Mouse (Mus musculus): ENCODE measurements at regions not wholly inside any gene's neighbourhood (a gene's known extent, or its start where the extent isn't known, plus 50 kb on each side); places are given as distances from the start of the nearest gene placed in this dataset.

DNA sequence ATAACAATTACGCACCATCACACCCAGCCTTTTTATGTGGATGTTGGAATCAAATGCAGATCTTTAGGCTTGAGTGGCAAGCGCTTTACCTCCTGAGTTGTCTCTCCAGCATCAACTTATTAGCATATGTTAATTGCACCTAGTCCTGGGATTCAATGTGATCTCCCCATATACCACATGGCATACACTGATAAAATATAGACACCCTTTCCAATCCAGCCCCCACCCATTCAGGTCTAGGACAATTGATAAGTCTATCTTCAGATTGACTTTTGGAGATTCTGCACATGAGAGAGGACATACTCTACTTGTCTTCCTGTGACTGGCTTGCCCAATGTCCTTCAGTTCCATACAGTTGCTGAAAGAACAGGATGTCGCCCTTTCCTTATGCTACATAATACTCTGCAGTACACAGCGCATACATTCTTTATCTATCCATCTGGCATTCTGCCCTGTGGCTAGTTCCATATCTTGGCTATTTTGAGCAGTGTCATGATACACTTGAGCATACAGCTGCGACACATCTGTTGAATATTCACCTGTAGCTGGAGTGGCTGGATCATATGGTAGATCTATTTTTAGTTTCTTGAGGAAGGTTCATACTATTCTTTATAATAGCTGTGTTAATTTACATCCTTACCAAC lies 120.3 kb downstream of the Gsdmc2 start:
- 95% methylated on average over 5 of the region's 5 CpGs for WGBS
- no peak for ATAC-seq (replicated peaks)

DNA sequence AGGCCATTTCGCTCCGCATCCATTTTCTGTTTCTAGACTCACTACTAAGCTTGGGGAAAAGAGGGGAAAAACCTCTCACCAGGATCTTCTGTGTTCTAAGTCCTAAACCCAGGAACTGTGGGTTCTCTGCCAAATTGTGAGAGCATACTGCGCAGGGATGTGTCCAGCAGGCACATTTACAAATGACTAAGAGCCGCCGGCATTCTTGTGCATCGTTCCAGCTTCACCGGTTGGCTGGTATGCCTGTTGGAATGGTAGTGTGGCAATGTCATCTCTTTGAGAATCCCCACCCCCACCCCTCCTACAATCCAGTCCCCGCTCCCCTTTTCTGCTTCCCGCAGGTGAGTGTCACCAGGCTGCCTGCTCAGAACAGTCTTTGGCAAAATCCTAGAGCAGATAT lies 122.0 kb downstream of the Gsdmc2 start:
- Histone ChIP-seq H3K27me3 (no peaks in the 10 kb centered on the region), H3K4me1 (no peaks in the 10 kb centered on the region), H3K4me2 (replicated peaks) (no peak overlapping the region), H3K27ac (replicated peaks) (no peak overlapping the region), H3K9ac (replicated peaks) (no peak overlapping the region), H3K4me3 (no peak overlapping the region), H3K9me3 (no peaks in the 10 kb centered on the region), H3K36me3 (no peaks in the 10 kb centered on the region)
- WGBS = 58% methylated on average over 9 of the region's 9 CpGs
- ATAC-seq (replicated peaks) = no peak

More for the DNA sequence above, 120.3 kb downstream of the Gsdmc2 start:
- H3K4me2 ChIP-seq (replicated peaks) = no peak overlapping the region
- H3K4me1 ChIP-seq = no peaks in the 10 kb centered on the region
- H3K27ac ChIP-seq (replicated peaks) = no peak overlapping the region
- no peaks in the 10 kb centered on the region for H3K9me3 ChIP-seq
- no peak overlapping the region for H3K9ac ChIP-seq (replicated peaks)
- H3K4me3 ChIP-seq = no peak overlapping the region
- H3K27me3 ChIP-seq = no peaks in the 10 kb centered on the region
- no peaks in the 10 kb centered on the region for H3K36me3 ChIP-seq

DNA sequence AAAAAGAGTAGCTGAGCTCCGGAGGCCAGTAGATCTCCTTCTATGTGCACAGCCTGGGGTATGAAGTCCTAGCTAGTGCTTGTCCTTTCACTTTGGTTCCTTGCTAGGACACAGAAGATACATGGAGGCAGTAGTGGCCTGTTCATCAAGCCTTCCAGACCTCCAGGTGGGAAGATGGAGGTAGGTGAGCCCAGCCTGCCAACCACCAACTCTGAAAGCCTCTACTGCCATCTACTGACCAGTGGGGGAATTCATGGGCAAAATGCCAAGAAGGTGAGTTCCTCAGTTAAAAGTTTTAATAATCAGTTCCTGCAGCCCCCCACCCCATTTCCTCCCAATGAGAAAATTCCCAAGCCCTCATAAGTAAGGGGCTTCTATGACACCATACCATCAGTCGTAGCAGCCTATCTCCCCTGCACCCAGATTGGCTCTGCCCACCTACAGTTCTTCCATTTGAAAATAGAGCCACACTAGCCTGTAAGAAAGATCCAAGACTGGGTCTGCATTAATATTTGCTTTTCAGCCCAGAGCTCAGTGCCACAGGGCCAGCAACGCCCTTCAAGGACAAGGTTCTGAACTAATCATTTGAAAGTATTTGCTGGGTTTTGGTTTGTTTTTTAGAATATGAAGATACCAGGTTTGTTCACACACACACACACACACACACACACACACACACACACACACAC lies 123.2 kb downstream of the Gsdmc2 start:
- Histone ChIP-seq H3K4me2 (replicated peaks) (no peak overlapping the region), H3K4me1 (no peaks in the 10 kb centered on the region), H3K4me3 (no peak overlapping the region), H3K27me3 (no peaks in the 10 kb centered on the region), H3K36me3 (no peaks in the 10 kb centered on the region), H3K27ac (replicated peaks) (no peak overlapping the region), H3K9ac (replicated peaks) (no peak overlapping the region), H3K9me3 (no peaks in the 10 kb centered on the region)
- WGBS = 60% methylated on average over 3 of the region's 3 CpGs
- ATAC-seq (replicated peaks) = no peak

DNA sequence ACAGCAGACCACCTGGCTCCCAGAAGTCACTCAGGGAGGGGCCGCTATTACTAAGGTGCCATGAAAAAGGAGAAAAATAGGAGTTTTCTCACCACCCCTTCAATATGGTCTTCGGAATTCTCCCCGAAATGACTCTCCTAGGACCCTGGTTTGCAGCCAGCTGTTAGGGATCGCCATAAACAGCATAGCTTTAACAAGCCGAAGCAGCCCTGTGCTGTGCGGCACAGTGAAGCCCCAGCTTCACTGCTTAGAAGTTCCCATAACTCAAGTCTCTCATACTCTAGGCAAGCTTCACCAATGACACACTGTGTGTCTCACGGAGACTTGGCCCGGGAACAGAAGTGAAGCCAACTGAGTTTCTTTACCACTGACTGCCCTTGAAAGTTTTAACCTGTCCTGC lies 127.2 kb downstream of the Gsdmc2 start:
- H3K4me3 ChIP-seq = no peak overlapping the region
- WGBS = 95% methylated on average over 8 of the region's 8 CpGs

DNA sequence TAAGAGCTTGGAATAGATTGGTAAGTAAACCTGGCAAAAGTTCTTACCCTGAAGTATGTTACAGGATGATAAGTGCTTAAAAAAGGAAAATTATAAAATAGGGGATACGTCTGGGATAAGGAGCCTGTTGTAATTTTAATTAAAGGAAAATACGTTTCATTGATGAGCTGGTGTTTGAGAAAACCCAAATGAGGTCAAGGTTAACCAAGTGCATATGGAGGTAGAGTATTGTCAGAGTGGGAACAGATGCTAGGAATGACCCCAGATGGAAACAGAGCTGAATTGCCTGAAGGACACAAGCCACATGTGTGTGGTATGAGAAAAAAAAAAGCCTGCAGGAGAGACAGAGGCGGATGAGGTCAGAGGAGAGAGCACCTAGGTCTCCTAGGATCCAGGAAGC lies 131.3 kb downstream of the Gsdmc2 start:
- ATAC-seq (replicated peaks) = no peak
- no peak overlapping the region for H3K27ac ChIP-seq (replicated peaks)
- H3K4me1 ChIP-seq = no peaks in the 10 kb centered on the region
- WGBS = 79% methylated on average over 3 of the region's 3 CpGs
- H3K4me3 ChIP-seq = no peak overlapping the region
- H3K4me2 ChIP-seq (replicated peaks) = no peak overlapping the region
- H3K9ac ChIP-seq (replicated peaks) = no peak overlapping the region
- H3K27me3 ChIP-seq = no peaks in the 10 kb centered on the region
- no peaks in the 10 kb centered on the region for H3K9me3 ChIP-seq
- H3K36me3 ChIP-seq = no peaks in the 10 kb centered on the region

More for the DNA sequence above, 127.2 kb downstream of the Gsdmc2 start:
- no peak for ATAC-seq (replicated peaks)
- H3K27ac ChIP-seq (replicated peaks) = no peak overlapping the region
- no peaks in the 10 kb centered on the region for H3K4me1 ChIP-seq
- H3K27me3 ChIP-seq = no peaks in the 10 kb centered on the region
- H3K9me3 ChIP-seq = no peaks in the 10 kb centered on the region
- H3K4me2 ChIP-seq (replicated peaks) = no peak overlapping the region
- H3K36me3 ChIP-seq = no peaks in the 10 kb centered on the region
- H3K9ac ChIP-seq (replicated peaks) = no peak overlapping the region

DNA sequence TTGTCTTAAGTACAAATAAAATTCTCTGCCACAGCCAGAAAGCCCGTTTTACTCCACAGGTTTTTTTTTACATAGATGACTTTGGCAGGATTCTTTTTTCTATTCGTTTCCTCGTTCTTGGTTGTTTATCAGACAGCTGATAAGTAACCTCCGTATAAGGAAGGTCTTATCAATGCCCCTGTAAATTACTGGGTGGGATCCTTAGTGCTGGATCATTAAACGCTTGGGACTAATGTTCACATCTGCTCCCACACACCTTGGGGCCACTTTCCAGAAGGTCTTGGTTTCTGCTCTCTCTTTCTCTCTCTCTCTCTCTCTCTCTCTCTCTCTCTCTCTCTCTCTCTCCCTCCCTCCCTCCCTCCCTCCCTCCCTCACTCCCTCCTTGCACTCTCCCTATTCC lies 134.6 kb downstream of the Gsdmc2 start:
- Histone ChIP-seq H3K4me1 (no peaks in the 10 kb centered on the region), H3K36me3 (no peaks in the 10 kb centered on the region), H3K9ac (replicated peaks) (no peak overlapping the region), H3K9me3 (no peaks in the 10 kb centered on the region), H3K27me3 (no peaks in the 10 kb centered on the region), H3K4me2 (replicated peaks) (no peak overlapping the region), H3K4me3 (no peak overlapping the region), H3K27ac (replicated peaks) (no peak overlapping the region)
- ATAC-seq (replicated peaks) = no peak
- WGBS = 85% methylated on average over 5 of the region's 5 CpGs

DNA sequence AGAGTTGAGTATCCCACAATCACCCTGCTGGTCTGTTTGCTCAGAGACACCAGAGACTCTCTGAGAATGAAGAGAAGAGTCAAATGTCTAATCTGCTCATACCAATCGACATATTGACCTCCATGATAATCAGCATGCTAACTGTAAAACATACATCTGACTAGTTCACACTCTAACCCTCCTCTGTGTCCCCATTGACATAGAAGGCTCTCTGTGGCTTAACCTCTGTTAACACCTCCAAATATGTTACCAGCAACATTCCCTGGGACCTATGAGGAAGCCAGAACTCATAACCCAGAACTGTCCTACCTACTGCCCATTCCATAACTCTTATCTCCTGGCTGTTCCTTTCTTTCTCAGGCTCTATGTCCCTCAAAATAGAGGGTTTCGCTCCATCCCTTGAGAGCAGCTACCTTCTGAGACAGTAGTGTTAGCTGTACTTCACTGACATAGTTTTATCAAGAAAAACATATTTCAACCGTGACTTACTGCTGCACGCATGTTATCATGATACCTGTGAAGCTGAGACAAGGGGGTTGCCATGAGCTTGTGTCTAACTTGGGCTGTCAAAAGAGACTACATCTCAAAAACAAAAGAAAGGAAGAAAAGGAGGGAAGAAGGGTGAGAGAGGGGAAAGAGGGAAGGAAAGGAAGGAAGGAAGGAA lies 135.6 kb downstream of the Gsdmc2 start:
- 92% methylated on average over 4 of the region's 4 CpGs for WGBS
- no peaks in the 10 kb centered on the region for H3K27me3 ChIP-seq

DNA sequence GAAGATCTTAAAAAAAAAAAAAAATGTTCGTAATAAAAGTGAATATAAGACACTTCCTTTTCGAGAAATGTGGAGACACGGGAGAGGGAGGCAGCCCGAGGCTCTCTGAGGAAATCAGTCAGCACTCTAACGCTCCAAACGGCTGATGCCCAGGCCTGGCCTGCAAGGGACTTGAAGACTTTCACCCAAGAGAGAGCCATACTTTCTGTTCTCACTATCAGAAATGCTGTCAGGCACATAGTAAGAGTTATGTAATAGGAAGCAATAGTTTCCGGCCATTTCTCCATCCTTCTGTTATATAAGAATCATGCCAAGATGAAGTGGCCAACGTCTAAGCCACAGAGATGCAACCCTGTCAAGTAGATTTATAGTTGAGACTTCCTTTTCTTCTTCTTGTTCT lies 140.3 kb downstream of the Gsdmc2 start:
- H3K4me3 ChIP-seq = no peak overlapping the region
- H3K27ac ChIP-seq (replicated peaks) = no peak overlapping the region
- H3K9ac ChIP-seq (replicated peaks) = no peak overlapping the region
- H3K9me3 ChIP-seq = no peaks in the 10 kb centered on the region
- whole genome bisulfite sequencing = 92% methylated on average over 8 of the region's 8 CpGs
- ATAC-seq (replicated peaks) = no peak
- H3K36me3 ChIP-seq = no peaks in the 10 kb centered on the region
- no peaks in the 10 kb centered on the region for H3K4me1 ChIP-seq
- H3K27me3 ChIP-seq = no peaks in the 10 kb centered on the region
- H3K4me2 ChIP-seq (replicated peaks) = no peak overlapping the region

More for the DNA sequence above, 135.6 kb downstream of the Gsdmc2 start:
- H3K4me2 ChIP-seq (replicated peaks) = no peak overlapping the region
- H3K9me3 ChIP-seq = no peaks in the 10 kb centered on the region
- H3K4me3 ChIP-seq = no peak overlapping the region
- no peak for ATAC-seq (replicated peaks)
- no peaks in the 10 kb centered on the region for H3K4me1 ChIP-seq
- no peaks in the 10 kb centered on the region for H3K36me3 ChIP-seq
- no peak overlapping the region for H3K27ac ChIP-seq (replicated peaks)
- no peak overlapping the region for H3K9ac ChIP-seq (replicated peaks)

DNA sequence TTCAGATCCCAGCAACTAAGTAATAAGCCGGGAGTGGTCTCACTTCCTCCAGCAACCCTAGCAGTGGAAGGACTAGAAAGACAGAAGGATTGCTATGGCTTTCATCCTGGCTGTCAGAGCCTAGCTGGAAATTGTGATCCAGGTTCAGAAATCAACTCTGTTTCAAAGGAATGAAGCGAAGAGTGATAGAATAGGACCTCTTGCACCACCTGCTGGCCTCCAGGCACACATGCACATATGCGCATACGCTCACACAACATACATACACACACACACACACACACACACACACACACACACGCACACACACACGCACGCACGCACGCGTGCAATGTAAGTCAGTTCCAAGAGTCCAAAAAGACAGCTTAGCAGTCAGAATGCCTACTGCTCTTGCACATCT lies 147.1 kb downstream of the Gsdmc2 start:
- no peak for ATAC-seq (replicated peaks)
- H3K9me3 ChIP-seq = no peaks in the 10 kb centered on the region
- peaks cover 5% of the 10 kb centered on the region; the same call in 1 of the 2 replicates for H3K4me1 ChIP-seq
- 94% methylated on average over 10 of the region's 10 CpGs for WGBS
- H3K27ac ChIP-seq (replicated peaks) = no peak overlapping the region
- H3K4me2 ChIP-seq (replicated peaks) = no peak overlapping the region
- H3K36me3 ChIP-seq = no peaks in the 10 kb centered on the region
- H3K9ac ChIP-seq (replicated peaks) = no peak overlapping the region
- H3K27me3 ChIP-seq = no peaks in the 10 kb centered on the region
- H3K4me3 ChIP-seq = no peak overlapping the region

DNA sequence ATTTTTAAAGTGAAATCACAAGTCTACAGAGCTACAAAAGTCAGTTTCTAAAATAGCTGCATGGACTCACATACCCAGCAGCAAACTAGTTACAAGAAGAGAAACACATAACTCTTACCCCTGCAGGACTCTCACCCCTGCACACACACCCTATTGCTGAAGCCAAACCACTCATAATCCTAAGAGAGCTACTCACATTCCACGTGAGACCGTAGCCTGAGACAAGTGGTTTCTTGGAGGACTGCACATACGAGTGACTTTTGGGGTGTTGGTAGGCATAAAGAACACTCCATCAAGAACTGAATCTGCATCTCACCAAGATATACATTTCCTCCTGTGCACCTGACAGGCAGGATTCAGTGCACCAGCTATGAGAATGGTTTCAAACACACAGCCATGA lies 150.8 kb downstream of the Gsdmc2 start:
- Histone ChIP-seq H3K9ac (replicated peaks) (no peak overlapping the region), H3K4me2 (replicated peaks) (no peak overlapping the region), H3K27ac (replicated peaks) (no peak overlapping the region), H3K4me3 (no peak overlapping the region), H3K27me3 (no peaks in the 10 kb centered on the region), H3K9me3 (no peaks in the 10 kb centered on the region), H3K36me3 (no peaks in the 10 kb centered on the region), H3K4me1 (peaks cover 16% of the 10 kb centered on the region; the same call in 1 of the 2 replicates)
- WGBS = 67% methylated on average over 3 of the region's 3 CpGs
- no peak for ATAC-seq (replicated peaks)

DNA sequence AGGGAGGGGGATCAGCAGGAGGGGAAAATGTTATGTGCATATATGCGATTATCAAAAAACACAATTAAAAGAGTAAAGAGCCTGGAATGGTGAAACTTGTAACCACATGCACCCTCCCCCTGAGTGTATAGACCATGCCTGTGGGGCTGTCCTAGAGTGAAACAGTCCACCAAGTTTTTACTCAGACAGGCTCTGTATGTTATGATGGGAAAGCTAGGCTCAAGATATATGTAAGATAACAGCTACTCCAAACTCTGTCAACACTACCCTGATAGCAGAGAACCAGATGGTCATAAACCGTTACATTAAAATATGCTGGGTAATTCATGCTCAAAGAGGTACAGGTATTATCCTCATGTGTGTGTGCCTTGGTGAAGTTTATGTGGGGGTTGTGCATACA lies 151.4 kb downstream of the Gsdmc2 start:
- no peaks in the 10 kb centered on the region for H3K27me3 ChIP-seq
- H3K4me3 ChIP-seq = no peak overlapping the region
- ATAC-seq (replicated peaks) = no peak
- 70% methylated on average over 2 of the region's 2 CpGs for whole genome bisulfite sequencing
- no peaks in the 10 kb centered on the region for H3K36me3 ChIP-seq
- H3K27ac ChIP-seq (replicated peaks) = no peak overlapping the region
- H3K4me1 ChIP-seq = peaks cover 16% of the 10 kb centered on the region; the same call in 1 of the 2 replicates
- H3K4me2 ChIP-seq (replicated peaks) = no peak overlapping the region
- no peak overlapping the region for H3K9ac ChIP-seq (replicated peaks)
- H3K9me3 ChIP-seq = no peaks in the 10 kb centered on the region

DNA sequence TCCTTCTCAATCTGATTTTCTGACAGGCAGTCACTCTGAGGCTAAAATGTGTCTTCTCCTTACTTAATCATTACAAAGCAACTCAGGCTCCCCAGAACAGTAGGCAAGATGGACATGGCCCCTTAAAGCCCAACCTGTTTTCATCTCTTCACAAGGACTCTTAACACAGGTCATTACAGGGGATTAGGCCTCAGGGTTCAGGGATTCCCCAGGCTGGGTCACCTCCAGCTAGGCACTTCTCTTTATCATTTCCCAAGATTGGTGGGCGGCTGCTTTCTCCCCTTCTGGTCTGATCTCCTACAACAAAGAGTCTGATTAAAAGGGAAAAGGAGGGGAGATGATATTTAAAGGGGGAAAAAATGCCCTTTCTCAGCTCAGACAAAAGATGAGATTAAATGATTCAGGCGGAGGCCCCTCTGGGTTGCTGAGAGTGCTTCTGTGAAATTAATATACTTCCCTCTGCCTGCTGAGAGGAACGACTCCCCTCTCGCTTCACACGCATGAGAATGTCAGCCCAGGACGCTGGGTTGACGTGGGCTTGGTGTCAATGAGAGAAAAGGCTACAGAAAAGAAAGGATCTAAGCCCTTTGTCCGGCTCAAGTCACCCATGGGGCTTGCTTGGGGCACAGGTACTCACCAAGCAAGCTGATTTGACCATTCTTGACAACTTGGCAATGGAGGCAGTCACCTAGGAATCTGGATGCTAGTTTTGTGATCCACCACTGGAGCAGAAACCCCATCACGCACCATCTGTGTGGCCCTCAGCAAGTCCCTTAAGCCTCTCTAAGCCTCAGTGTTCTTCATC lies 152.3 kb downstream of the Gsdmc2 start:
- Histone ChIP-seq H3K27me3 (no peaks in the 10 kb centered on the region), H3K9me3 (no peaks in the 10 kb centered on the region), H3K4me3 (no peak overlapping the region), H3K9ac (replicated peaks) (no peak overlapping the region), H3K4me2 (replicated peaks) (no peak overlapping the region), H3K27ac (replicated peaks) (no peak overlapping the region), H3K4me1 (peaks cover 16% of the 10 kb centered on the region; the same call in 1 of the 2 replicates), H3K36me3 (no peaks in the 10 kb centered on the region)
- ATAC-seq (replicated peaks) = no peak
- 6% methylated on average over 9 of the region's 9 CpGs for WGBS

All from forebrain, embryonic 15.5 days (tissue).